Mouse (Mus musculus) forebrain, embryonic 16.5 days (tissue): ENCODE measurements around the gene Nrg3. TPM values are rescaled to one million over a fixed set of nuclear protein-coding genes. Genes with fewer than 3 reads are reported as not detected.
A peak's percentile ranks its signal among the peaks of the same experiment; 100 is the strongest.
"Not testable (repeated sequence)": the region's sequence is repeated elsewhere in the genome, so short reads cannot be mapped to it uniquely, and the experiment has no call there.

Experiments
- ATAC-seq: fragments of 200-750 bp; cut with Nextera tagmentation; 2 replicates; pipeline ENCODE4 v1.8.0; 2017; ENCODE audit warnings: mild to moderate bottlenecking, moderate library complexity
- H3K27ac ChIP-seq: fragments of 300-500 bp; sonication (generic); 2 replicates; pipeline ENCODE4 v1.5.1; 2014; ENCODE audit warnings: low read length, control low read depth
- H3K27me3 ChIP-seq: fragments of 300-500 bp; sonication (generic); replicated peaks from 2 replicates; pipeline ENCODE4 v1.6.1; 2014; ENCODE audit warnings: low read length; ENCODE audit not compliant: control insufficient read depth, insufficient read depth
- H3K36me3 ChIP-seq: fragments of 300-500 bp; sonication (generic); 2 replicates; pipeline ENCODE4 v1.6.1; 2014; ENCODE audit not compliant: control insufficient read depth, insufficient read depth
- H3K4me1 ChIP-seq: fragments of 300-500 bp; sonication (generic); replicated peaks from 2 replicates; pipeline ENCODE4 v1.6.1; 2014; ENCODE audit warnings: low read length; ENCODE audit not compliant: control insufficient read depth, insufficient read depth
- H3K4me2 ChIP-seq: fragments of 300-500 bp; sonication (generic); 2 replicates; pipeline ENCODE4 v1.6.1; 2014; ENCODE audit warnings: mild to moderate bottlenecking, low read length, control low read depth
- H3K4me3 ChIP-seq: fragments of 300-500 bp; sonication (generic); replicated peaks from 2 replicates; pipeline ENCODE4 v1.5.1; 2014; ENCODE audit warnings: mild to moderate bottlenecking, low read length, control low read depth
- H3K9ac ChIP-seq: fragments of 300-500 bp; sonication (generic); replicated peaks from 2 replicates; pipeline ENCODE4 v1.6.1; 2014; ENCODE audit warnings: low read depth, low read length, control low read depth
- H3K9me3 ChIP-seq: fragments of 300-500 bp; sonication (generic); 2 replicates; pipeline ENCODE4 v1.6.1; 2016; ENCODE audit warnings: low read length; ENCODE audit not compliant: control insufficient read depth
- WGBS: fragments of 180-500 bp; shearing (Covaris S2); extraction: QIAGEN DNeasy Blood & Tissue Kit; methylation state at CpG from one replicate; pipeline ENCODE4 v1.1.7; 2014; 5-methylcytosine and 5-hydroxymethylcytosine counted together
- polyA plus RNA-seq: library from polyadenylated mRNA; unstranded; fragments of >200 nt; fragmentation: Nextera tagmentation; extraction: Ambion mirVana; gene quantifications from 2 replicates; pipeline ENCODE4 v1.2.1, GENCODE M21; 2015

Gene Nrg3
- polyA plus RNA-seq, 1 experiment from 2014 or later: 13.4 TPM

GRCm38 (mm10) chr14:39117977-39118376, 354.9 kb downstream of the Nrg3 start:
- H3K9ac ChIP-seq: no peak overlapping the region

GRCm38 (mm10) chr14:39116522-39117231, 356.2 kb downstream of the Nrg3 start:
- H3K9me3 ChIP-seq, H3K9ac ChIP-seq, H3K27me3 ChIP-seq, H3K27ac ChIP-seq, H3K4me1 ChIP-seq, H3K4me2 ChIP-seq, H3K36me3 ChIP-seq, ATAC-seq, H3K4me3 ChIP-seq: not testable (repeated sequence)
- WGBS: 93% methylated on average over 3 of the region's 3 CpGs

More at GRCm38 (mm10) chr14:39117977-39118376, 354.9 kb downstream of the Nrg3 start:
- Histone ChIP-seq H3K27me3 (no peaks in the 10 kb centered on the region), H3K27ac (no peak overlapping the region), H3K4me3 (no peak overlapping the region), H3K36me3 (no peaks in the 10 kb centered on the region), H3K9me3 (no peaks in the 10 kb centered on the region), H3K4me2 (no peak overlapping the region), H3K4me1 (no peaks in the 10 kb centered on the region)
- no peak for ATAC-seq
- 51% methylated on average over 3 of the region's 3 CpGs for WGBS

GRCm38 (mm10) chr14:39109566-39109965, 363.3 kb downstream of the Nrg3 start:
- Histone ChIP-seq H3K27me3 (no peaks in the 10 kb centered on the region), H3K9ac (no peak overlapping the region), H3K9me3 (no peaks in the 10 kb centered on the region), H3K4me1 (no peaks in the 10 kb centered on the region), H3K4me3 (no peak overlapping the region), H3K36me3 (no peaks in the 10 kb centered on the region), H3K4me2 (no peak overlapping the region), H3K27ac (no peak overlapping the region)
- 77% methylated on average over 3 of the region's 3 CpGs for WGBS
- ATAC-seq: no peak

- WGBS: 76% methylated on average over 3 of the region's 3 CpGs
- ATAC-seq: no peak
- Histone ChIP-seq H3K9me3 (no peaks in the 10 kb centered on the region), H3K27ac (no peak overlapping the region), H3K36me3 (no peaks in the 10 kb centered on the region), H3K9ac (no peak overlapping the region), H3K27me3 (no peaks in the 10 kb centered on the region), H3K4me3 (no peak overlapping the region), H3K4me2 (no peak overlapping the region), H3K4me1 (no peaks in the 10 kb centered on the region)
These were observed 366.1 kb downstream of the Nrg3 start for GRCm38 (mm10) chr14:39106776-39107175.

GRCm38 (mm10) chr14:39095219-39095618, 377.7 kb downstream of the Nrg3 start:
- Histone ChIP-seq H3K4me3 (no peak overlapping the region), H3K27me3 (no peaks in the 10 kb centered on the region), H3K36me3 (no peaks in the 10 kb centered on the region), H3K4me2 (no peak overlapping the region), H3K4me1 (no peaks in the 10 kb centered on the region), H3K27ac (no peak overlapping the region), H3K9me3 (no peaks in the 10 kb centered on the region), H3K9ac (no peak overlapping the region)
- 43% methylated on average over 1 of the region's 1 CpGs for WGBS
- ATAC-seq: no peak

- H3K27ac ChIP-seq: no peak overlapping the region
- no peak overlapping the region for H3K4me3 ChIP-seq
- H3K9me3 ChIP-seq: no peaks in the 10 kb centered on the region
- no peaks in the 10 kb centered on the region for H3K36me3 ChIP-seq
- no peak overlapping the region for H3K9ac ChIP-seq
- WGBS: 88% methylated on average over 1 of the region's 1 CpGs
- no peak for ATAC-seq
- H3K27me3 ChIP-seq: no peaks in the 10 kb centered on the region
- H3K4me2 ChIP-seq: no peak overlapping the region
- no peaks in the 10 kb centered on the region for H3K4me1 ChIP-seq
These were observed 393.4 kb downstream of the Nrg3 start for GRCm38 (mm10) chr14:39079461-39079860.

GRCm38 (mm10) chr14:39051542-39051941, 421.3 kb downstream of the Nrg3 start:
- Histone ChIP-seq H3K27me3 (no peaks in the 10 kb centered on the region), H3K4me1 (no peaks in the 10 kb centered on the region)
- ATAC-seq: no peak

GRCm38 (mm10) chr14:39049021-39049420, 423.9 kb downstream of the Nrg3 start:
- no peak for ATAC-seq
- no peaks in the 10 kb centered on the region for H3K9me3 ChIP-seq
- H3K9ac ChIP-seq: no peak overlapping the region
- peaks cover 1% of the 10 kb centered on the region; the same call in 1 of the 2 replicates for H3K4me1 ChIP-seq
- no peak overlapping the region for H3K4me3 ChIP-seq
- no peaks in the 10 kb centered on the region for H3K27me3 ChIP-seq
- WGBS: 68% methylated on average over 2 of the region's 2 CpGs
- no peak overlapping the region for H3K27ac ChIP-seq
- H3K4me2 ChIP-seq: no peak overlapping the region
- no peaks in the 10 kb centered on the region for H3K36me3 ChIP-seq

More at GRCm38 (mm10) chr14:39051542-39051941, 421.3 kb downstream of the Nrg3 start:
- H3K4me3 ChIP-seq: no peak overlapping the region
- no peak overlapping the region for H3K4me2 ChIP-seq
- H3K36me3 ChIP-seq: no peaks in the 10 kb centered on the region
- H3K9ac ChIP-seq: no peak overlapping the region
- 93% methylated on average over 2 of the region's 2 CpGs for WGBS
- no peak overlapping the region for H3K27ac ChIP-seq
- H3K9me3 ChIP-seq: no peaks in the 10 kb centered on the region

GRCm38 (mm10) chr14:39044290-39044689, 428.6 kb downstream of the Nrg3 start:
- Histone ChIP-seq H3K4me2 (no peak overlapping the region), H3K9me3 (no peaks in the 10 kb centered on the region), H3K4me1 (peaks cover 9% of the 10 kb centered on the region), H3K27me3 (no peaks in the 10 kb centered on the region), H3K36me3 (no peaks in the 10 kb centered on the region), H3K4me3 (no peak overlapping the region), H3K27ac (peak overlapping the region; percentile 41), H3K9ac (no peak overlapping the region)
- WGBS: 86% methylated on average over 1 of the region's 1 CpGs
- 0 out of 2 replicates have a peak, but pooled peaks have one; percentile 9 for ATAC-seq
